Mouse (Mus musculus) kidney, postnatal 36 days (tissue): ENCODE data around the gene Hyal2.
"Not testable (repeated sequence)": the region's sequence is repeated elsewhere in the genome, so short reads cannot be mapped to it uniquely, and the experiment has no call there.

Experiments
- DNase-seq, 2 experiments: peaks; one replicate each; pipeline ENCODE4 v3.0.0; 2021 to 2022; ENCODE audit warnings: mixed read lengths in 2 of 2

Gene Hyal2

GRCm38 (mm10) chr9:107570016-107570415 lies 2.3 kb downstream of the Hyal2 start:
- no peak for DNase-seq

GRCm38 (mm10) chr9:107570845-107571244 lies 3.1 kb downstream of the Hyal2 start:
- DNase-seq = no peak

GRCm38 (mm10) chr9:107571534-107572326 lies 4.0 kb downstream of the Hyal2 start:
- peak in 1 of 2 experiments; percentile 59 for DNase-seq

GRCm38 (mm10) chr9:107572327-107572662 lies 4.5 kb downstream of the Hyal2 start:
- no peak for DNase-seq

- DNase-seq = not testable (repeated sequence)
Observed at GRCm38 (mm10) chr9:107573774-107574173, 6.0 kb downstream of the Hyal2 start.

GRCm38 (mm10) chr9:107575579-107576356 lies 8.0 kb downstream of the Hyal2 start:
- DNase-seq = peak in 1 of 2 experiments; percentile 60

- peak; percentile 90 to 93 for DNase-seq
Observed at GRCm38 (mm10) chr9:107576357-107577107, 8.8 kb downstream of the Hyal2 start, which contains the start of gene Hyal1. Gene Hyal1 (plus strand): TSS chr9:107576927.

DNA sequence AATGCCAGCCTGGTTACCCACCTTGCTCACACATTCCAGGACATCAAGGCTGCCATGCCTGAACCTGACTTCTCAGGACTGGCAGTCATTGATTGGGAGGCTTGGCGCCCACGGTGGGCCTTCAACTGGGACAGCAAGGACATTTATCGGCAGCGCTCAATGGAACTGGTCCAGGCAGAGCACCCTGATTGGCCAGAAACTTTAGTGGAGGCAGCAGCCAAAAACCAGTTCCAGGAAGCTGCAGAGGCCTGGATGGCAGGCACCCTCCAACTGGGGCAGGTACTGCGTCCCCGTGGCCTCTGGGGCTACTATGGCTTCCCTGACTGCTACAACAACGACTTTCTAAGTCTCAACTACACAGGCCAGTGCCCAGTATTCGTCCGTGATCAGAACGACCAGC lies 10.1 kb downstream of the Hyal2 start:
- DNase-seq = no peak

DNA sequence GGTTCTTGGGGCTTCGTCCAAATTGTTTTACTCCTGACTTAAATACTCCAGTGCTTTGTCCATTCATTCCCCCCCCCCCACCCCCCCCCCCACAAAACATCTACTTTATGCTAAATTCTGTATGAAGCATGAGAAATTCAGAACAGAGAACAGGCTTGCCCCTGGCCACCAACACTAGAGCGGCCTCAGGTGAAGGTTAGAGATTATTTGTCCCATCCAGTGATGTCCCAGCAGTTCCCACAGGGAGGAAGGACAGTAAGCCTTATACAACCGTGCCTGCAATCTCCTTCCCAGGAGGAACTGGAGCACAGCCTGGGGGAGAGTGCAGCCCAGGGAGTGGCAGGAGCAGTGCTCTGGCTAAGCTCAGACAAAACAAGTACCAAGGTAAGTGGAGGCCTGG lies 10.8 kb downstream of the Hyal2 start, which contains the start of gene Naa80:
Gene Naa80 (plus strand): TSS at position 301 of the 400 bp plus-strand sequence.
- DNase-seq = no peak

DNA sequence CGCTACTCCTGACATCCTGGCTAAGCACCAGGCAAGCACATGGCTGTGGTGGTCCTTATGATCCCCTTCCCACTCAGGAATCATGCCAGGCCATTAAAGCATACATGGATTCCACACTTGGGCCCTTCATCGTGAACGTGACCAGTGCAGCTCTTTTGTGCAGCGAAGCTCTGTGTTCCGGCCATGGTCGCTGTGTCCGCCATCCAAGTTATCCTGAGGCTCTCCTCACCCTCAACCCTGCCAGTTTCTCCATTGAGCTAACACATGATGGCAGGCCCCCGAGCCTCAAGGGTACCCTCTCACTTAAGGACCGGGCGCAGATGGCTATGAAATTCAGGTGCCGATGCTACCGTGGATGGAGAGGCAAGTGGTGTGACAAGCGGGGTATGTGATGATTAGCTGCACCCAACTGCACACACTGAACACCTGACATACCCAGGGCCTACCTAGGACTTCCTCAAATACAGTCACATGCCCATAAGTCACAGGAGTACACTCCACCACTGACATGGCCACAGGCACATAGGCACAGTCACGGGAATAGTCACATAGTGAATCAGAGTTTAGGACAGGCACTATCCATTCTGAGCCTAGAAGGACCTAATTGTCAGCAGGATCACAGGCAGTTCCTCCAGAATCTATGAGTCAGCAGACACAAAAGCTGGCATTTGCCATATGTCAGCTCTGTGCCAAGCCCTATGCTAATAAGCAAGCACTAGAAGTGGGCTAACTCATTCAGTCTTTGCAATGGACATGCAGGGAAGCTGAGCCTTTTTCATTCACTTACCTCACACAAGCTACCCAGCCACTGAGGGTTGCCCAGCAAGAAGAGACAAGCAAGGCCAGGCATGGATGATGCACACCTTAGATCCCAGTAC lies 11.5 kb downstream of the Hyal2 start:
- no peak for DNase-seq

- DNase-seq = peak; percentile 95 to 97
Observed at GRCm38 (mm10) chr9:107580501-107581317, 13.0 kb downstream of the Hyal2 start, which contains the start of gene Hyal3. Gene Hyal3 (plus strand): TSS chr9:107580818.

GRCm38 (mm10) chr9:107581584-107581983 lies 13.8 kb downstream of the Hyal2 start:
- no peak for DNase-seq

DNA sequence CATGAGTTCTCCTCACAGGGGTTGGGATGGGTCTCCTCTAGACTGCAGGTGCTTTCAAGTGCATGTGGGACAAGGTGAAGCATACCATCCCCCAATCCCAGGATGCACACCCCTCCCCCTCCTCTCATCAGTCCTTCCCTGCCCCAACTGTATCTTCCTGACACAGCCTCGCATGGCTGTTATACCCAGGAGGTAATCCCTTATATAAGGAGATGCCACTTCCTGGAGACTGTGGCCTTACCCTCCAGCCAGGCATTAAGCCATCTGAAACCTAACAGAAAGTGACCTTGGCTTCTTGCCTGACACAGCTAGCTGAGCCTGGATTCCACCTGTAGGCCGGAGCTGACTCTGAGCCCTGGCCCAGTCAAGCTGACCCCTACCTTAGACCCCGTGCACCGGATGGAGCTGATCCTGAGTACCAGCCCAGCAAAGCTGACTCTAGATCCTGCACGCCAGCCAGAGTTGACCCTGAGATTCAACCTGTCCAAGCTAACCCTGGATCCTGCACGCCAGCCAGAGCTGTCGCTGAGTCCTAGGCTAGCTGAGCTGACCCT lies 14.8 kb downstream of the Hyal2 start:
- peak in 1 of 2 experiments; percentile 51 for DNase-seq

DNA sequence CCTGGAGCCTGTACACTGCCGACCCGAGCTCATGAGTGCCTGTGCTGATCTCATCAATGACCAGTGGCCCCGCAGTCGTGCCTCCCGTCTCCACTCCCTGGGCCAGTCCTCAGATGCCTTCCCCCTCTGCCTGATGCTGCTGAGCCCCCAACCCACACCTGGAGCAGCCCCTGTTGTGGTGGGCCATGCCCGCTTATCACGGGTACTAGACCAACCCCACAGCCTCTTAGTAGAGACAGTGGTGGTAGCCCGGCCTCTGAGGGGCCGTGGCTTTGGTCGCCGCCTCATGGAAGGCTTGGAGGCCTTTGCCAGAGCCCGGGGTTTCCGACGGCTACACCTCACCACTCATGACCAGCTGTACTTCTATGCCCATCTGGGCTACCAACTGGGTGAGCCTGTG lies 15.4 kb downstream of the Hyal2 start:
- DNase-seq = no peak

- no peak for DNase-seq
Observed at GRCm38 (mm10) chr9:107586504-107586903, 18.8 kb downstream of the Hyal2 start.

DNA sequence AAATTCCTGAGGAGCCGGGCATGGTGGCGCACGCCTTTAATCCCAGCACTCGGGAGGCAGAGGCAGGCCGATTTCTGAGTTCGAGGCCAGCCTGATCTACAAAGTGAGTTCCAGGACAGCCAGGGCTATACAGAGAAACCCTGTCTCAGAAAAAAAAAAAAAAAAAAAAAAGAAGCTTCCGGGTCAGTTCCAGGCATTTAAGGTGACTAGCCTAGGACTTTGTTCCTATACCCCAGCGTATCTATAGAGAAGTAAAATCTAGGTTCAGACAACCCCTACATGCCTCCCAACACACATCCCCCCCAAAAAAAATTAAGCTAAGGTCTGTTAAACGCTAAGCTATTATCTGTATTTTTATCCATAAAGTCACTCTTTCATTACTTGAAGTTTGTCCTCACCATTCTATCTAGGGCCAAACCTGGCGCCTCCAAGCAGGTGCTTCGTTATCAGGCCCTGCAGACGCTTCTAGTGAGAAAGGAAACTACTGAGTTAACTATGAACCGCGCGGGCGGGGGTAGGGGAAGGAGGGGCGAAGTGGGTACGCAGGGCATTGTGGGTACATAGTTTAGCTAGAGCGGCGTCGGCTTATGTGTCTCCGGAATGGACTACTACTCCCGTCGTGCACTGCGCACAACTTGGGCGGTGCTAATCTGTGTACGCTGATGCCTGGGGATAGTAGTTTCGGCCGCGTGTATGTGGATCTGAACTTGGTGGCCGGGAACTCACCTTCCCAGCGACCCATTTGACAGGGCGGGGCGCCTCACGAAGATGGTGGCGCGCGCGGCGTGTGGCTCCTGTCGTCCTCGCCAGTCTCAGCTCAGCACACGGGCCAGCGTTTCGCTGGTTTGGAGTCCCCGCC lies 19.5 kb downstream of the Hyal2 start, which contains the start of gene Ifrd2:
Gene Ifrd2 (plus strand): TSS at position 669 of the 859 bp plus-strand sequence.
- peak; percentile 98 to 100 for DNase-seq

GRCm38 (mm10) chr9:107587833-107588639 lies 20.3 kb downstream of the Hyal2 start:
- DNase-seq = peak in 1 of 2 experiments; percentile 79

DNA sequence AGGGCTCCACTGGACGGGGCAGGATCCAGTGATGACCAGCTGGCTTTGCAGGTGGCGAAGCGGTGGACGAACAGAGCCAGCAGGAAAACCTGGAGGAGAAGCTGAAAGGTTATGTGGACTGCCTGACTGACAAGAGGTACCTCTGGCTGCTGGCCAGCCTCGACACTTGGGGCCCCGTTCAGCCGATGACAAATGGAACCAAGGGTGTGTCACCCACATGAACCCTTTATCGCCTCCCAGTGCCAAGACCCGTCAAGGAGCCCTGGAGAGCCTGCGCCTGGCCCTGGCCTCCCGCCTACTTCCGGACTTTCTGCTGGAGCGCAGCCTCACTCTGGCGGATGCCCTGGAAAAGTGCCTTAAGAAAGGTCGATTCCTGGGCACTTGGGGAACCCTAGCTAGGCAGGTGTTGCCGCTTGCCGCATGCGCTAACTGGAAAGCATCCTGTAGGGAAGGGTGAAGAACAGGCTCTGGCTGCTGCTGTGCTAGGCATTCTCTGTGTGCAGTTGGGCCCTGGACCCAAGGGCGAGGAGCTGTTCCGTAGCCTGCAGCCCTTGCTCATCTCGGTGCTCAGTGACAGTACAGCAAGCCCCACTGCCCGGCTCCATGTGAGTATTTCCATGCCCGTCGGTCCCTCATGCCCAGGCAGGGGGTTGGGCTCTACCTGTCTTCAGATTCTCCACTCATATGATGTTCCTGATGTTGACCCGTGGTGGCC lies 22.5 kb downstream of the Hyal2 start:
- peak; percentile 83 to 84 for DNase-seq
